Mouse (Mus musculus): ENCODE results near the gene Gclc. TPM values are rescaled to one million over a fixed set of nuclear protein-coding genes. Genes with fewer than 3 reads are reported as not detected.

Gene Gclc
- total RNA-seq, 1 experiment: 25.2 TPM

GRCm38 (mm10) chr9:77838586-77838985 lies 84.3 kb downstream of the Gclc start:
- no peak overlapping the region for H3K4me3 ChIP-seq (ENCODE audit: insufficient read depth in 1 of 2, low read depth in 1 of 2, low read length in 2 of 2, poor library complexity in 1 of 2, severe bottlenecking in 1 of 2)
- H3K4me1 ChIP-seq (ENCODE audit: control insufficient read depth in 2 of 2, insufficient read depth in 2 of 2, low read length in 2 of 2, poor library complexity in 1 of 2): no peaks in the 10 kb centered on the region; a peak in 1 of 4 replicates
- no peaks in the 10 kb centered on the region for H3K36me3 ChIP-seq (ENCODE audit: control insufficient read depth, insufficient read depth, low read length, poor library complexity, severe bottlenecking)
- no peak overlapping the region for H3K9ac ChIP-seq (ENCODE audit: insufficient read depth, low read depth, low read length, poor library complexity, severe bottlenecking)
- in situ Hi-C loops (cut with MboI; ENCODE audit: low sequenced_read_pairs in 2 of 2, unreplicated experiment in 2 of 2): no loop called here
- no peak for DNase-seq (ENCODE audit: low read depth, low spot score)
- no peaks in the 10 kb centered on the region; the same call in 1 of the 2 replicates for H3K9me3 ChIP-seq (ENCODE audit: control insufficient read depth, insufficient read depth, low read depth, low read length)
- no peak overlapping the region for H3K27ac ChIP-seq (ENCODE audit: insufficient read depth, low read depth, low read length, poor library complexity, severe bottlenecking)
- TF ChIP-seq HCFC1 (IDR thresholded peaks at IDR 0.05; ENCODE audit: borderline replicate concordance, insufficient read depth, low read length) (no peak), ZNF384 (IDR thresholded peaks at IDR 0.05; ENCODE audit: low read depth, low read length) (no peak), CHD2 (IDR thresholded peaks at IDR 0.05; ENCODE audit: low read depth, low read length) (no peak), ZC3H11A (IDR thresholded peaks at IDR 0.05; ENCODE audit: borderline replicate concordance, low read depth, low read length) (no peak), MAFK (IDR thresholded peaks at IDR 0.05; ENCODE audit: insufficient read depth, low read depth, low read length) (no peak)

Other genes with a start within 250 kb of the Gclc start
- gene Lrrc1, start 209.7 kb upstream of the Gclc start, total RNA-seq (2012; rRNA removed): 7.7 and 10.7 TPM in 2 replicates
- 0.04 and 0.05 TPM in 2 replicates for gene Klhl31, start 118.0 kb upstream of the Gclc start, total RNA-seq (2012; rRNA removed)
- gene Elovl5, start 162.8 kb downstream of the Gclc start, total RNA-seq (2012; rRNA removed): 118 and 166 TPM in 2 replicates